In the genomic region with DNA sequence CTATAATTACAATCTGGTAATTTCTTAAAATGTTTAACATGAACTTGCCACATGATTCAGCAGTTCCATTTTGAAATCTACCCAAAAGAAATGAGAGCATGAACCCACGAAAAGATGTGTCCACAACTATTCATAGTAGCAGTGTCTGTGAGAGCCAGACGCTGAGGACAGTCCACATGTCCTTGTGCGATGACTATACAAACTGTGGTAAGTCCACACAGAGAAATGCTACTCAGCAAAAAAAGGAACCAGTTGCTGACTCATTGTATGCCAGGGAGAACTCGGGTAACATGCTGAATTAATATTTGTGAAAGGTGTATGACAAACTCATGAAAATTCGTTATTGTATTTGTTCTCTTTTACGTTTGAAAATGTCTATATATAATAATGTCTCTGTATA, we compare ENCODE assay signal across 1 mouse cellular context.
TF ChIP-seq lines count a peak whose summit lies in the region.

No protein-coding gene starts in this region.

TF ChIP-seq in MEL, 35 proteins besides CTCF, POLR2A, EP300 and RAD21 (continued from another document):
- no peak for TF ChIP-seq MEF2A (IDR thresholded peaks at IDR 0.05; ENCODE audit: extremely low read depth, insufficient replicate concordance, low read depth, low read length, poor library complexity, severe bottlenecking)
TF ChIP-seq in MEL: peak in this region for 1.
